Mouse (Mus musculus) spleen, adult 2 months (tissue): ENCODE measurements around the gene Mybph. TPM values are rescaled to one million over a fixed set of nuclear protein-coding genes. Genes with fewer than 3 reads are reported as not detected.

Source experiments
- DNase-seq, 2 experiments: peaks; one replicate each; pipeline versions ENCODE4 v3.0.0 to v3.0.0-alpha.2; 2012 to 2021; ENCODE audit warnings: low spot score in 2 of 2, low read depth in 1 of 2
- H3K27ac ChIP-seq: fragments of 200-500 bp; 2 replicates; pipeline ENCODE4 v1.5.1; 2012; ENCODE audit warnings: low read length, inconsistent platforms; ENCODE audit not compliant: insufficient read depth
- H3K27me3 ChIP-seq: fragments of 200-500 bp; 2 replicates; pipeline ENCODE4 v1.6.1; 2012; ENCODE audit warnings: mild to moderate bottlenecking, moderate library complexity, low read length, inconsistent platforms; ENCODE audit not compliant: control insufficient read depth, insufficient read depth
- H3K36me3 ChIP-seq: fragments of 200-500 bp; 2 replicates; pipeline ENCODE4 v1.6.1; 2012; ENCODE audit warnings: mild to moderate bottlenecking, low read length, inconsistent platforms; ENCODE audit not compliant: control insufficient read depth, insufficient read depth
- H3K4me1 ChIP-seq: fragments of 200-500 bp; 2 replicates; pipeline ENCODE4 v1.6.1; 2011; ENCODE audit warnings: inconsistent platforms; ENCODE audit not compliant: control insufficient read depth, insufficient read depth, insufficient read length
- H3K4me3 ChIP-seq: fragments of 200-500 bp; 2 replicates; pipeline ENCODE4 v1.5.1; 2011; ENCODE audit warnings: mild to moderate bottlenecking, inconsistent platforms; ENCODE audit not compliant: insufficient read depth, insufficient read length; ENCODE audit errors: extremely low read depth
- CTCF ChIP-seq: fragments of 200-500 bp; IDR thresholded peaks from 2 replicates; pipeline ENCODE4 v1.5.1; 2011; ENCODE audit warnings: mild to moderate bottlenecking, inconsistent platforms; ENCODE audit not compliant: insufficient read depth, insufficient read length, insufficient replicate concordance; ENCODE audit errors: extremely low read depth
- POLR2A ChIP-seq: fragments of 200-500 bp; IDR thresholded peaks from 2 replicates; pipeline ENCODE4 v1.6.1; 2011; ENCODE audit warnings: low read depth, low read length, inconsistent platforms
- WGBS: fragments of 180-500 bp; shearing (Covaris S2); methylation state at CpG from one replicate; pipeline ENCODE4 v1.1.7; 2018; 5-methylcytosine and 5-hydroxymethylcytosine counted together
- polyA plus RNA-seq: library from polyadenylated mRNA; depleted of rRNA; stranded (reverse); fragments of >200 nt; gene quantifications from 2 replicates; pipeline ENCODE4 v1.2.3, GENCODE M21; 2012; rRNA removed

Mybph gene
- not detected in 2 replicates for polyA plus RNA-seq

GRCm38 (mm10) chr1:134193126-134193525 is at the start of gene Mybph:
TSS of gene Mybph (plus strand) at chr1:134193448.
- TF ChIP-seq POLR2A (no peak), CTCF (no peak)
- WGBS: 44% methylated on average over 1 of the region's 1 CpGs
- Histone ChIP-seq H3K27ac (no peak within 1 kb of the TSS), H3K4me3 (no peak within 1 kb of the TSS), H3K27me3 (no peaks in the 10 kb centered on the region), H3K4me1 (peaks cover 8% of the 10 kb centered on the region; the same call in 1 of the 2 replicates), H3K36me3 (no peaks in the 10 kb centered on the region)
- no peak for DNase-seq

- WGBS: 86% methylated on average over 8 of the region's 8 CpGs
- H3K36me3 ChIP-seq: no peaks in the 10 kb centered on the region
- no peak overlapping the region for H3K4me3 ChIP-seq
- no peak for DNase-seq
- TF ChIP-seq POLR2A: no peak
- H3K27me3 ChIP-seq: no peaks in the 10 kb centered on the region
- H3K27ac ChIP-seq: no peak overlapping the region
- no peaks in the 10 kb centered on the region for H3K4me1 ChIP-seq
Measured at GRCm38 (mm10) chr1:134146066-134146465, 47.2 kb upstream of the Mybph start.

GRCm38 (mm10) chr1:134150076-134150475 is 43.2 kb upstream of the Mybph start:
- no peaks in the 10 kb centered on the region for H3K36me3 ChIP-seq
- no peak overlapping the region for H3K27ac ChIP-seq
- no peaks in the 10 kb centered on the region for H3K27me3 ChIP-seq
- no peaks in the 10 kb centered on the region for H3K4me1 ChIP-seq
- 85% methylated on average over 8 of the region's 8 CpGs for WGBS
- TF ChIP-seq POLR2A (no peak), CTCF (no peak)
- DNase-seq: no peak
- no peak overlapping the region for H3K4me3 ChIP-seq

- Histone ChIP-seq H3K36me3 (no peaks in the 10 kb centered on the region), H3K4me1 (no peaks in the 10 kb centered on the region), H3K27me3 (no peaks in the 10 kb centered on the region), H3K4me3 (no peak overlapping the region), H3K27ac (no peak overlapping the region)
- no peak for TF ChIP-seq CTCF
- no peak for TF ChIP-seq POLR2A
- 88% methylated on average over 9 of the region's 9 CpGs for WGBS
- no peak for DNase-seq
Measured at GRCm38 (mm10) chr1:134150745-134151144, 42.5 kb upstream of the Mybph start.

GRCm38 (mm10) chr1:134151655-134152412 is 41.4 kb upstream of the Mybph start:
- Histone ChIP-seq H3K4me1 (no peaks in the 10 kb centered on the region), H3K36me3 (no peaks in the 10 kb centered on the region), H3K4me3 (no peak overlapping the region), H3K27ac (no peak overlapping the region), H3K27me3 (no peaks in the 10 kb centered on the region)
- WGBS: 28% methylated on average over 13 of the region's 13 CpGs
- peak; percentile 49; the same call in 1 of the 2 replicates for TF ChIP-seq CTCF
- TF ChIP-seq POLR2A: no peak
- peak; percentile 30 to 55 for DNase-seq

GRCm38 (mm10) chr1:134152626-134153590 is 40.3 kb upstream of the Mybph start:
- Histone ChIP-seq H3K4me1 (no peaks in the 10 kb centered on the region), H3K4me3 (no peak overlapping the region), H3K27me3 (no peaks in the 10 kb centered on the region), H3K36me3 (no peaks in the 10 kb centered on the region), H3K27ac (no peak overlapping the region)
- TF ChIP-seq CTCF (no peak), POLR2A (no peak)
- 81% methylated on average over 21 of the region's 21 CpGs for WGBS
- no peak for DNase-seq
